Comparison of ENCODE assay signal across 1 mouse cellular context in the genomic region with DNA sequence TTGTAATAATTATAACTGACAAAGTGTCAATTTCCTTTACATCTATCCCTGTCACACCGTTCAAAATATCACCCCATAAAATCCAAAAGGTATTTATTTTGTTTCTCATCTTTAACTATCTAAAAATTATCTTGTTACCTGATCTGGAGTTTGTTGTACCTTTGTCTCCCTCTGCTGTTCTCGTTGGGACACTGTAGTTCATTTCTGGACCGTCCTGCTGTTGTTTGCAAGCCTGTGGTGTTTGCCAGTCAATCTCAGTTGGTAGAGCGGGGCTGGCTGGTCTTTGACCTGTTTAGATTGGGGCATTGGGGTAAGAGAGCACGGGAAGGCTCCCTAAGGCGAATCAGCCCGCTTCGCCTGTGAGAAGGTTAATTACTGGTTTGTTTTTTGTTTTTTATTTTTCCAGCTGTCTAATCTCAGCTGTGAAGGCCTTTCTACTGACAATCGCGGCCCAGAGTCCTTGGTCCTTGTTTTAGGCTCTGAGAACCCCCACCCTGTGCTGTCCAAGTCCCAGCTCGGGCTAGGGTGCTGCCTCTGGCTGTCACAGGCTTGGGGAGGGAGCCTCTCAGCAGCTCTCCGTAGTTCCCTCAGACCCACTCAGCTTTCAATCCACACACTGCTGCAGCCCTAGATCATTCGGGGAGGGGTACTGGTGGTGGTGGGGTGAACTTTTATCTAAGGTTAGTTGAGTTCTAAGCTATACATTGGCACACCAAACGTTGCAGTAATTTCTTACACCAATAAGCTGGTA.
TF ChIP-seq lines count a peak whose summit lies in the region.

No protein-coding gene starts in this region.

TF ChIP-seq in CH12.LX, 34 proteins besides CTCF, POLR2A, EP300 and RAD21 (continued from another document):
- TF ChIP-seq NRF1 (IDR thresholded peaks at IDR 0.05; ENCODE audit: low read depth, low read length) (no peak), USF1 (IDR thresholded peaks at IDR 0.05; ENCODE audit: low read depth, low read length) (no peak), TBP (conservative IDR thresholded peaks at IDR 0.05; ENCODE audit: low read depth, low read length) (no peak)
TF ChIP-seq in CH12.LX: peak in this region for 1.
